Mouse (Mus musculus) lung, postnatal 4 days (tissue): ENCODE results near the gene Kcnc3.

Experiments
- DNase-seq, 2 experiments: peaks; one replicate each; pipeline ENCODE4 v3.0.0; 2021

The Kcnc3 gene

DNA sequence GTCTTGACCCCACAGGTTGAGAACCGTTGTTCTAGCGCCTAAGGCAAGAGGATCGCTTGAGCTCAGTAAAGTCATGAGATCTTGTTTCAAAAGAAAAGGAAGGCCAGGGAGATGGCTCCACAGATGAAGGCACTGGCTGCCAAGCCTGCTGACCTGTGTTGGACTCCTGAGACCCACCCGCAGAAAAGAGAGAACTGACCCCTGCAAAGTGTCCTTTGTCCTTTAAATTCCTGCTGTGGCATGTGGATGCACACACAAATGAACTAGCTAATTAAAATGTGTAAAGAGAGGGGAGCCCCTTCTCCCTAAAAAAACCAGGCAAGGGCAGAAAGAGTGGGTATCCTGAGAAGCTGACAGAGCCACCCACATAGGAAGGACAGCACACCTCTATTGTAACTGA, 18.7 kb upstream of the Kcnc3 start:
- DNase-seq: no peak

DNA sequence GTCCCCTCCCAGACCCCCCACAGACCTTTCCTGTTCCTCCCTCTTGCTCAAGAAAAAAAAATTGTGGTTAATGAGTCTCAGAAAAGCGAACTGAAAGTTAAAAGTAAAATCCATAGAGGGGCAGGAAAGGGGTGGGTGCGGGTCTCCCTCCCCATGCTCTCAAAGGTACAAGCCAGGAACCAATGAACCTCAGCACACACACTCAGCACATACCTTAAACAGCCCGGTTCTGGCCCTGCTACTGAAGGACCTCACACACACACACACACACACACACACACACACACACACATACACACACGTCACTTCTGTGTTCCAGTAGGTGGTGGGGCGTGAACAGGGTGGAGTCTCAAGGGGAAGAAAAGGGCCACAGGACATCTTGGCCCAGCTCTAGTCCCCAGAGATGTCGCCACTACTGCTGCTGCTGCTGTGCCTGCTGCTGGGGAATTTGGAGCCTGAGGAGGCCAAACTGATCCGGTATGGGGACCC, 18.2 kb upstream of the Kcnc3 start, which contains the start of gene Napsa:
TSS of gene Napsa (plus strand) at position 168 of the 489 bp plus-strand sequence.
- peak; percentile 74 to 81 for DNase-seq

DNA sequence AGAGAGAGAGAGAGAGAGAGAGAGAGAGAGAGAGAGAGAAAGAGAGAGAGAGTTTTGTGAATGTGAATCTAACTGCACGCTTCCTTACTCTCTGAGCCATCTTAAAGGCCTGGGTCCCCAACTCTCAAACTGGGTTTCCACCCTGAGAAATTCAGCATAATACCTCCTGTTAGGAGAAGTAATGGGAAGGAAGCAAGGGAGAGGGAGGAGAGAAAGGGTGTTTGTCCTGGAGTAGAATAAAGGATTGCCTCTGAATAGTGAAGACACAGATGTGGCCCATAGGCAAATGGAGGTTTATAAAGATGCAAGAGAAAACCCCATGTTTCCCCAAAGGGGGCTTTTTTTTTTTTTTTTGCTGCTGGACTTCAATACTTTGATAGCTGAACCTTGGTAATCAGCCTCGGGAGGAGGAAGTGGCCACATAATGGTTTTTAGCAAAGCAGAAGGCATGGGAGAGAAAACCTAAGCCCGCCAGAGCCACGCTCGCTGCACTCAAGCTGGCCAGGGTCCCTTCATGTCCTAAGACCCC, 17.4 kb upstream of the Kcnc3 start:
- DNase-seq: no peak

DNA sequence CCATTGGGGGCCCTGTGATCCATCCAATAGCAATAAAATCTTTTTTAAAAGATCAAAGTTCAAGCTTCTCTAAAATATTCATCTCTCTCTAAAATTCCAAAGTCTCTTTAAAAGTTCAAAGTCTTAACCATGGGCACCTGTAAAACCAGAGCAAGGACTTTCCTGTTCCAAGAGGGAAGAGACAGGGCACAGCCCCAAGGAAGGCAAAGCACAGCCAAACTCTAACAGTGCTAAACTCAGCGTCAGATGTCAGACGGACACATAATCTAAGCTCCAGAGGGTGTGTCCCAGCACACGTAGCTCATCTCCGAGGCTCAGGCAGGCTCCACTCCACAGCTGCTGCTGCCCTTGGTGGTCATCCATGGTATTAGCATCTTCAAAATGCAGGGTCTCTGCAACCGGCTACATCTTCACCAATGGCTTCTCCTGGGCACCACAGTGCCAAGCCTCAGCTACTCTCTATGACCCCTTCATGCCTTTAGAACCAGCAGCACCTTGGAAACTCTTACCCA, 14.1 kb upstream of the Kcnc3 start:
- DNase-seq: no peak

DNA sequence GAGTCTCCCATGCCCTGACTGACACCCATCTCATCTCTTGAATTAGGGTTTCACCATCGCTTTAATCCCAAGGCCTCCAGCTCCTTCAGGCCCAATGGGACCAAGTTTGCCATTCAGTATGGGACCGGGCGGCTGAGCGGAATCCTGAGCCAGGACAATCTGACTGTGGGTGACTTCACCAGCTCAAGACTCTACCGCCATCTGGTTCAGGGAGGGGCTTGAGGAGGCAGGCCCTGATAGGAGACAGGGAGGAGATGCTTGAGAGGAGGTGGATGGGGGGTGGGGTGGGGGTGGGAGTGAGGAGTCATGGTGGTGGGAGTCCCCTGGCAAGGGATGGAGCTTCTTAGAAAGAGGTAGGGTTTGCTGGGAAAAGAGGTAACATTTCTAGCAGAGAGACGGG, 8.8 kb upstream of the Kcnc3 start:
- no peak for DNase-seq

DNA sequence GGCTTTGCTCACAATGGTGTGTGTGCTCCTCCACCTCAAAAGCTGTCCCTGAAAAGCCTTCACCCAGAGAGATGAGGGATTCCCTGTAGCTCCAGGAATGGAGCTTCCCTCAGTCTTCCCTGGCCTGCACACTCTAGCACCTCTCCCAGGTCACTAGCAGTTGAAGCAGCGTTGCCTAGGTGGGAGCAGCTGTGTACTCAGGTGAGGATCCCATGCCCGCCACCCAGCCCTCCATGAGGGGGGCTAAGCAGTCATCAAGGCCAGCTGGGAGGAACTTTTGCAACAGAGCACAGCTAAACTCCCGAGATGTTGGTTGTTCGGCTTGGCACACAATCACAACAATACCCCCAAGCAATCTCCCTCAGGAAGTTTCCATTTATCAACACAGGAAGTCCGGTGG, 7.8 kb upstream of the Kcnc3 start:
- DNase-seq: peak; percentile 40 to 57

DNA sequence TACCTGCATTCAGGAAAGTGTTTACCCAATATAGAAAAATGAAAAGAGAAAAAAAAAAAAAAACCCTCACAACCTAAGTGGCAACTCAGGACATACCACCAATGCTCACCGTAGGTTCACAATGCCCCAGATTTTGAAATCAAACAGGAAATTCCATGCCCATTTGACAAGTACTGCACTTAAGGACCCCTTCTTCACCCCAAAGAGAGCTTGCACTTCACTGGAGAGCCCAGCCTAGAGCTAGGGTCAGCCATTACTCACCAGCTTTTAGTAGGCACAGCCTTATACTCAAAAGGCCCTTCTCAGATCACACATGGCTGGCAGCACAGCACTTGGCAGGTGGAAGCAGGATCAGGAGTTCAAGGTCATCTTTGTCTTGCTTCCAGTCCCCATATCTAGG, 7.3 kb upstream of the Kcnc3 start:
- peak; percentile 57 to 73 for DNase-seq

DNA sequence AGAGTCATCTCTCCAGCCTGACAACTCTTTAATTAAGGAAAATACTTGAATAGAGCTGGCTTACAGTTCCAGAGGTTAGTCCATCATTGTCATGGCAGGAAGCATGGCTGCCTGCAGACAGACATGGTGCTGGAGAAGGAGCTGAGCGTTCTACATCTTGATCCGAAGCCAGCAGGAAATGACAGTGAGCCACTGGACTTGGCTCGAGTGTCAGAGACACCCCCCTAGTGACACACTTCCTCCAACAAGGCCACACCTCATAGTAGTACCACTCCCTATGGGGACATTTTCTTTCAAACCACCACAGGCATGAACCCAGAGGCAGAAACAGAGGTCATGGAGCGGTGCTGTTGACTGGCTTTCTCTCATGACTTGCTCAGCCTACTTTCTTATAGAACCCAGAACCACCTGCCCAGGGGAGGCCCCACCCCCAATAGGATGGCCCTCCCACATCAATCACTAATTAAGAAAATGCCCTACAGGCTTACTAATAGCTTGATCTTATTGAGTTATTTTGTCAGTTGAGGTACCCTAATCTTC, 6.1 kb upstream of the Kcnc3 start:
- DNase-seq: no peak

DNA sequence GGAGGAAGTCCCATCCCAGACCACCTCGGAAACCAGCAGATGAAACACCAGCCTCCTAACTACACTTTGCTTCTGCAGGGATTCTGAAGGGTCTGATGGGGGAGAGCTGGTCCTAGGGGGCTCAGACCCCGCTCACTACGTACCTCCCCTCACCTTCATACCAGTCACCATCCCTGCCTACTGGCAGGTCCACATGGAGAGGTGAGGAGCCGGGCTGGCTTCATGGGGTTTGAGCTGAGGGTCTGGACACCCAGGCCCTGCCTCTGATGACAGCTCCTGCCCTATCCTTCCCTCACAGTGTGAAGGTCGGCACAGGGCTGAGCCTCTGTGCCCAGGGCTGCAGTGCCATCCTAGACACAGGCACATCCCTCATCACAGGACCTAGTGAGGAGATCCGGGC, 5.5 kb upstream of the Kcnc3 start:
- DNase-seq: no peak

DNA sequence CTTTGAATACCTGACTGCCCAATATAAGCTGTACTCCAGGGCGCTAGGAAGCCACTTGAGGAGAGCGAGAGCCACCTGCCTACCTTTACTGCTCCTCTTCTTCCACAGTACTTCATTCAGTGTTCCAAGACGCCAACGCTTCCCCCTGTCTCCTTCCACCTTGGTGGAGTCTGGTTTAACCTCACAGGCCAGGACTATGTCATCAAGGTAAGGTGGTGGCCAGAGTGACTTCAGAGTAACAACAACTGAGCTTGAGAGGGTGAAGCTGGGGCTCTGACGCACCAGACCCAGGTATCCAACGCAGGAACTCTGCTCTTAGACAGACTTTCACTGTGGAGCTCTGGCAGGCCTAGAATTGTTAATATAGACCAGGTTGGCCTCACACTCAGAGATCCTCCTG, 4.9 kb upstream of the Kcnc3 start:
- no peak for DNase-seq

DNA sequence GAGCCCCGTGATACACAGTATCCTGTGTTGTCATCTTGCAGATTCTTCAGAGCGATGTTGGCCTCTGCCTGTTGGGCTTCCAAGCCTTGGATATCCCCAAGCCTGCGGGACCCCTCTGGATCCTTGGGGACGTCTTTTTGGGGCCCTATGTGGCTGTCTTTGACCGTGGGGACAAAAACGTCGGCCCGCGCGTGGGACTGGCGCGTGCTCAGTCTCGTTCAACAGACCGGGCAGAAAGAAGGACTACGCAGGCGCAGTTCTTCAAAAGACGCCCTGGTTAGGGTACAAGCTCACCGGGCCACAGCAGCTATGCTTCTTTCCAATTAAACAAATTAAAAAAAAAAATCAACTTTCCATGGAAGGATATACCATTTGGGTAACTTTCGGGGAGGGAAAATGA, 3.9 kb upstream of the Kcnc3 start:
- DNase-seq: no peak

DNA sequence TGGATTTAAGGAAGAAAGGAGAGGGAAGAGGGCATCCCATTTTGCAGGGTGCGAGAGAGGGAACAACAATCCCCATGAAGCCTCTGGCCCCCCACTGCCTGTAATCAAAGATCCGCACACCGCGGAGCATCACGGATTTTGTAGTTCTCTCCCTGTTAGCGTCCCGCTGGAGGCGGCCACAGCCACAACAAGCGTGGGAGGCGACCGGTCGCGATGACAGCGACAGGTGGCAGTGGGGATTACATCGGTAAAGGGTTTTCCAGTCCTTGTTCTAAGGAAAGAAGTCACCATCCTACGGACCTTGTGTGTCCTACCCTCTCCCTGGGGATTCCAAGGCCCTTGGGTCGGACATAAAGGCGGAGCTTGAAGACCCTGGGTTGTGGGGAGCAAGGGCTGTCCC, 3.5 kb upstream of the Kcnc3 start:
- DNase-seq: peak; percentile 56 to 58

DNA sequence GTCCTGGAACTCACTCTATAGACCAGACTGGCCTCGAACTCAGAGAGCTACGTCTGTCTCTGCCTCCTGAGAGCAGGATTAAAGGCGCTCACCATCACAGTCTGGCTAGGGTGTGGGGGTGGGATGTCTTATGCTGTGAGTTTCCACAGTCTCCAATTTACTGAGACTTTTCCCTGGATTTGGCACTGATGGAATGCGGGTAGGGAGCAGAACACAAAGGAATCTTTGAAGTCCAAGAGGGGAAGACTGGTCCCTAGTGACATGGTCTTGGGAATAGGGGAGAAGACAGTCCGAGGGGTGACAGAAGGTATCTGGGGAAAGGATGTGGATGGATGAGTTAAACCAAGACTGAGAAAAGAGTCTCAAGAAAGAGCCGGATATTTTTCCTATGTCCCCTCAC, 2.8 kb upstream of the Kcnc3 start:
- DNase-seq: no peak

DNA sequence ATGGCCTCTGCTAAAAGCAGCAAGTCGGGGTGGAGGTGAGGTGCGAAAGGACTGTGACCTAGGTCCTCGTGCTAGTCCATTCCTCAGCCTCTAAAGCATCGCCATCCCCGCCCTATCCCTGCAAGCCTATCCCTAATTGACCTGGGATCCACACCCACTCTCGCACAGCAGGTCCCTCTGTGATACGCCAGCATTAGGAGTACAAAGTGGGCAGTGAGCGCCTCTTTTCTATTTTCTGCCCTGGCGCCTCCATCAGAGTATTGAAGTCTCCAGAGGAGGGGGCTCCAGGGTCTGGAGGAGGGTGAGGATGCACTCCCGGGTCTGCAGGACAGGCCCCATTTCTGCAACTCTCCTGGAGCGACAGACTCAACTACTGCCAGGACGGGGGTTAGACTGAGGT, 2.1 kb upstream of the Kcnc3 start:
- no peak for DNase-seq

DNA sequence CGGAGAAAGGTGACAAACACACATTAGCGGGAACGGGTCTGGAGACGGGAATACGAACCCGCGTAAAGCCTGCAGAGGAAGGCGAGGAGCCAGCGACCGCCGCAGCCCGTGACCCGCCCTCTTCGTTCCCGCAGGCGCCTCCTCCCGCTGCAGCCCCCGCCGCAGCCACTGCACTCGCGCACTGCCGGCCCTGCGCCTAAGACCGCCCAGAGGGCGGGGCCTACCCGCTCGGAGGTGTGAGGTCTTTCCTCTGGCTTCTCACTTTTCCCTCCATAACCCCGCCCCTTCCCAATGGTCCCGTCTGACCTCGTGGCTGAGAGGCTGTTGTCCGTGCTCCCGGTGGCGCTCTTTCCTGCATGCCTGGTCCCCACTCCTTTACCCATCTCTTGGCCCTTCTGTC, 1.3 kb upstream of the Kcnc3 start:
- DNase-seq: peak; percentile 88 to 94

DNA sequence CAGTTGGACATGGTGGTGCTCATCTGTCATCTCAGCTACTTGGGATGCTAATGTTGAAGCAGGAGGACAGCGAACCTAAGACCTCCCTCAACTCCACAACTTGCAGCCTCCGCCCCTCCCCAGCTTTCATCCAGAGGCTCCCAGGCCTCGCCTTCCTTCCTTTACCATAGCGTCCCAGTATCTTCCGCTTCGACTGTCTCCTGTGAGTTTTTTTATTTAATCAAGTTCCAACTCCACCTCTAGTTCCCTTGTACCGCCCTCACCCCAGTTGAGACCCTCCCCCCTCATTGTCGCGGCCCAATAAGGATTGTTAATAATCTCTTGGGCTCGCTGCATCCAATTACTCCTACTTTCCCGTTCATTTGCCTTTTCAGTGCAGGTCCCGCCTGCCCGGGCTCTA, 518 bp upstream of the Kcnc3 start:
- no peak for DNase-seq

DNA sequence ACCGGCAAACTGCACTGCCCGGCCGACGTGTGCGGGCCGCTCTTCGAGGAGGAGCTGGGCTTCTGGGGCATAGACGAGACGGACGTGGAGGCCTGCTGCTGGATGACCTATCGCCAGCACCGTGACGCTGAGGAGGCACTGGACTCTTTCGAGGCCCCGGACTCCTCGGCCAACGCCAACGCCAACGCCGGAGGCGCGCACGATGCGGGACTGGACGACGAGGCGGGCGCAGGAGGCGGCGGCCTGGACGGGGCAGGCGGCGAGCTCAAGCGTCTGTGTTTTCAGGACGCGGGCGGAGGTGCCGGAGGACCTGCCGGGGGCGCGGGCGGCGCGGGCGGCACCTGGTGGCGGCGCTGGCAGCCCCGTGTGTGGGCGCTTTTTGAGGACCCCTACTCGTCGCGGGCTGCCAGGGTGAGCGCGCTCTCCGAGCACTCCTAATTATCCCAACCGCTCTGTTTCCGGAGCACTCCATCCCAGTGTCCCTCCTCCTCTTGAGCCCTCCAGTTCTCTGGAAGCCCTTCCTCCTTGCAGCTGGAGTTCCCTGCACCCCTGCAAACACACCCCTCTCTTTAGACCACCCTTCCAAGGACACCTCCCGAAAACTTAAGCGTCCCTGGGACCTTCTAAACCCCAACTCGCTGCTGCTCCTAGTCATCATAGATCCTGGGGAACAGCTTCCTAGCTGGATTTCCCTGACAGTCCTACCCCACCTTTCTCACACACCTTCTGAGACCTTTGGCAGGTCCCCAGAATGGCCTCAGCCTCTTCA, 1.1 kb downstream of the Kcnc3 start:
- no peak for DNase-seq

DNA sequence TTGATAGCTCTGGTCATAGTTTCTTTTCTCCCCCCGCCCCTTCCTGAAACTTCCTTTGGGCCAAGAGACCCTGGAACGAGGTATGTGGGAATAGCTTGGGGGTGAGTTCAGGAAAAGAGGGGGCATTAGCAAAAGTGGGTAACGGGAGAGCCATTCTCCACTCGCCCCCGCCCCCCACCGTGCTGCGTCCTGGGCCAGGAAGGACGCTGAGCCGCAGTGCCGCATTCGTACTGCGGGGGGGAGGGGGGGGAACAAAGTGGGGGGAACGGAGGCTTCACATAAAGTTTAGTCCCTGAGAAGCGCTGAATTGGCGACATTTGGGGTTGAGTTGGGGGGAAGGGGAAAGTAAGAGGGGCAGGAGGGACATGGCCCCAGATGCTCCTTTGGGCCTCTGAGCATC, 2.6 kb downstream of the Kcnc3 start:
- DNase-seq: no peak

DNA sequence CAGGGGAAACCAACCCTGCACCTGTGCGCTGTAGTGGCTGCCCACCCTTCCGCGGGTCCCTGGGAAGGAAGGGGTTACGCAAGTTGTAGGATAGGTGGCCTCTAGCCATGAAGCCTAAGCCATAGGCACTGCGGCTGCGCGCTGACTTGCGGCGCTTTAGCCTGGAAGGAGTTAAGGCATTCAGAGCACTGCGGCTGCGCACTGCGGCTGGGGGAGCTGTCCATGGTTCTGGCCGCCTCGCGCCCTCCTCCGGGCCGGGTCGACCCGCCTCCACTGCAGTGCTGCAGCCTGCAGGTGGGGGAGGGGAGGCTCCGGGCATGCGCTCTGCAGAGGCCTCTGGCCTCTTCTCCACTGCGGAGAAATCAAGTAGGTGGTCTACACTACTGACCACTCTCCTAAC, 3.3 kb downstream of the Kcnc3 start:
- DNase-seq: peak; percentile 90 to 91

DNA sequence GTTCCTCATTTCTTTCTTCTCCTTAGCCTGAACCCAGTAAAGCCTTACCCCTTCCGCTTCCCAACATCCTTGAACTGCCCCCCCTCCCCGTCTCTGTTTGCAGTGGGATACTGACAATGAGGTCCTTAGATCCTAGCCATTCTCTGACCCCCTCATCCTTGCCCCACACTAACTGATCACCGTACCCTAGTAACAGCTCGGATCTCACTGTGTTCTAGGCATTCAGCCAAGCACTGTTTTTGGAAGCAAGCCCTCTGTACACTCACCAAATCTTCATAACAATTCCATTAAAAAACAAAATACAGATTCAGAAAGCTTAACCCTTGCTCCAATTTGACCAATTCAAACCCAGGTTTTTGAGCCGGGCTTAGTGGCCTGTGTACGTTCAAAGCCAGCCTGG, 3.8 kb downstream of the Kcnc3 start:
- DNase-seq: no peak

DNA sequence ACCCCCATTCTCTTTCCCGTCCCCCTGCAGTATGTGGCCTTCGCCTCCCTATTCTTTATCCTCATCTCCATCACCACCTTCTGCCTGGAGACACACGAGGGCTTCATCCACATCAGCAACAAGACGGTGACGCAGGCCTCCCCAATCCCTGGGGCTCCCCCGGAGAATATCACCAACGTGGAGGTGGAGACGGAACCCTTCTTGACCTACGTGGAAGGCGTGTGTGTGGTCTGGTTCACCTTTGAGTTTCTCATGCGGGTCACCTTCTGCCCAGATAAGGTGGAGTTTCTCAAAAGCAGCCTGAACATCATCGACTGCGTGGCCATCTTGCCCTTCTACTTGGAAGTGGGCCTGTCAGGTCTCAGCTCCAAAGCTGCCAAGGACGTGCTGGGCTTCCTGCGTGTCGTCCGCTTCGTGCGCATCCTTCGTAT, 4.7 kb downstream of the Kcnc3 start:
- no peak for DNase-seq

DNA sequence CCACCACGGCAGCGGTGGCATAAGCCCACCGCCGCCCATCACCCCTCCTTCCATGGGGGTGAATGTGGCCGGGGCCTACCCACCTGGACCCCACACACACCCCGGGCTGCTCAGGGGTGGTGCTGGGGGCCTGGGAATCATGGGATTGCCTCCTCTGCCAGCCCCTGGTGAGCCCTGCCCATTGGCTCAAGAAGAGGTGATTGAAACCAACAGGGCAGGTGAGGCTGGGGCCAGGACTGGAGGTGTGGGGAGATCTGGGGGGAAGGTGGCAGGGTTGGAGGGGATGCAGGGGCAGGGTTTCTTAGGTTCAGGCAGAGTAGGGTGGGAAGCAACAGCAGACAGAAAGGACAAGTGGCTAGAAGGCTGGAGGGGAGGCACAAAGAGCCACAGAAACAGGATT, 5.6 kb downstream of the Kcnc3 start:
- DNase-seq: no peak

DNA sequence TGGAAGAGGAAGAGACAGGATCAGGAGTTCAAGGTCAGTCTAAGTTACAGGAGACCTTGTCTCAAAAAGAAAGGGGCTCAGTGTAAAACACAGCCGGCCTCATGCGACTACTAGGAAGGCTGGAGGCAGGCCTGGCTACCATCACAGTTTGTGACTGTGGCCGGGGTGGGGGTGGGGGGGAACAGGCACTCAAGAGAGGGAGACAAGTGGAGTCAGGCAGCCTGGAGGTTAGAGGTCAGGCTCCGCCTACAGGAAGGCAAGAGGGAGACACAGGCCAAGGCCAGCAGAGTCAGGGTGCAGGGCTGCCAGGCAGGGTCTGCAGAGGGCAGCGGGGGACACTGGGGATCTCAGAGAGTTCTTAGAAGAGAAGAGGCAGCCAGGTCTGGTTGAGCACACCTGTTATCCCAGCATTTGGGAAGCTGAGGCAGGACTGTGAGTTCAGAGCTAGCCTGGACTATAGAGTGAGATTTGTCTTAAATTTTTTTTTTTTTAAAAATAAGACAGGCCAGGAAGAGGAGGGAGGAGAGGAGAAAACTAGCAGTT, 6.6 kb downstream of the Kcnc3 start:
- no peak for DNase-seq

DNA sequence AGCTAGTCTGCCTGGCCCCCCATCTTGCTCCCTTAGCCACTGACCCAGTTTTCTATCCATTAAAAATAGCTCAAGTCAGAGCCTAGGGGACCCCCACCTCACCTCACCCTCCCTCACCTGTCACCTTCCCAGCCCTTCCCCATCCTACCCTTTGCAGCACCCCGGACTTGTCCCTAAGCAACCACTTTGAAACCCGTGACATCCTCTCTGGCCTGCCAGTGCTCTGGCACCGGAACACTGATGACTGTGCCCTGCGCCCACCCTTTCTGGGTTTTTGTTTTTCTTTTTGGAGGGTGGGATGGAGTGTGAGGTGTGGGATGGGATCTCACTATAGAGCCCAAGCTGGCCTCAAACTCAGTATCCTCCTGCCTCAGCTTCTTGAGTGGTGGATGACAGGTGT, 7.2 kb downstream of the Kcnc3 start:
- no peak for DNase-seq
